Mouse (Mus musculus) hematopoietic stem cell, adult 5-6 weeks (primary cell): Measurements from ENCODE around the gene Naxd. TPM values are rescaled to one million over a fixed set of nuclear protein-coding genes. Genes with fewer than 3 reads are reported as not detected.
"Not testable (repeated sequence)": the region's sequence is repeated elsewhere in the genome, so short reads cannot be mapped to it uniquely, and the experiment has no call there.

Experiments used
- ATAC-seq, 2 experiments: fragments of 125-278 bp in 1 of 2; replicated peaks in 1 of 2; 2 replicates each; pipeline ENCODE4 v1.8.0; 2016 to 2017; ENCODE audit warnings: inconsistent platforms in 2 of 2, mild to moderate bottlenecking in 2 of 2, moderate number of reproducible peaks in 2 of 2, low read depth in 1 of 2, moderate TSS enrichment in 1 of 2; ENCODE audit not compliant: low FRiP score in 2 of 2, poor library complexity in 2 of 2, severe bottlenecking in 2 of 2, insufficient read depth in 1 of 2, low TSS enrichment in 1 of 2
- total RNA-seq: library from RNA; stranded (forward); fragments of 172-1452, 232-1000 nt; gene quantifications from 2 replicates; pipeline ENCODE4 v1.2.3, GENCODE M21; 2017

Naxd gene
- total RNA-seq, 1 experiment from 2014 or later: 53.2 TPM

DNA sequence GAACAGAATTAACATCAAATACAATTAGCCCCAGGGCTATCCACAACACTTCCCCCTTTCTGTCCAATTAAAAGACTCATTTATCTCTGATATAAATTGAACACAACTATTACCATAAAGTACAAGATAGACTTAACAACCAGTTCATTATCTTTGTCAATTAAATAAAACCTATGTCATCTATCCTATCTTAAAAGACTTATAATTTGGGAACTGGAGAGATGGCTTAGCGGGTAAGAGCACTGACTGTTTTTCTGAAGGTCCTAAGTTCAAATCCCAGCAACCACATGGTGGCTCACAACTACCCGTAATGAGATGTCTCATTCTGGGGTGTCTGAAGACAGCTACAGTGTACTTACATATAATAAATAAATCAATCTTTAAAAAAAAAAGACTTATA is 5.0 kb upstream of the Naxd start:
- ATAC-seq: not testable (repeated sequence)

DNA sequence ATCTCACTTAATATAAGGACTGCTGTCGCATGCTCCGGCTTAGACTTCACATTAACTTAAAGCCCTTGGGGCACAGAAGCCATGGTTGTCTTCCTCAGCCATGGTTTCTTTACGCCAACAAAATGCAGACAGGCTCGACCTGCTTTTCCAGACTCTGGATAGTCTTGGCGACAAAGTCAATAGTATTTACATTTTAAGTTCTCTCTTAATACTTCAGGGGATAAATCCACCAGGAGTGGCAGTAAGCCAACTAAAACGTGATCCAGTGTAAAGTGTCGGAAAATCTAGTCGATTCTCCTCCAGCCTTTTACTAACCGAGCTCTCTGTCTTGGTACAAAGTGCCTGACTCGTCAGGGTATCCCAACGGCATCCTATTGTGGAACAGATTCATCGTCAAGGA is 975 bp downstream of the Naxd start:
- ATAC-seq: no peak

DNA sequence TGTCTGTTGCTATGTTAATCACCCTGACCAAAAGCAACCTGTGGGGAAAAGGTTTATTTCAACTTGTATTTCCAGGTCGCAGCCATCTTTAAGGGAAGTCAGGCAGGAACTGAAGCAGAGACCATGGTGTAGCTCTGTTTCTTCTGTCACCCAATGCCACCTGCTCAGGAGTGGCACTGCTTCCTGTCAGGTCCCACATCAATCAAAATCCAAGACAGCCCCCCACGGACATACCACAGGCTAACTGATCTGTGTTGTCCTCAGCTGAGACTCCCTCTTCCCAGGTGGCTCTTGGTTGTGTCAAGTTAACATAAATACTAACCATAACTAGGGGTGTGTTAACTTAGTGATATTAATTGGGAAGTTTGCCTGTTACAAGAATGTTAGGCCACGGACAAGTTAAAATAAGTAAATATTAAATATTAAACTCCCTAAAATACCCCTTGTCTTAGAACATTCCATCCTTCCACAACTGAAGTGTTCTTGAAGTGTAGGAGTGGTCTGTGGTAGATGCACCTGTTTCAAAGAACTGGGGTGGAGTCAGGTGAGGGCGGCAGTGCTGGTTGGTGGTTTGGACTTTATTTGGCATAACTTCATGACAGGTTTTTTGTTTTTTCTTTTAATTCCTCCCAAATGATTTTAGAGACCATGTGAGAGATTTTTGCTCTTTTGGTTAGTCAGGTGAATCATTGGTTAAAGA is 1.6 kb downstream of the Naxd start:
- ATAC-seq: no peak

DNA sequence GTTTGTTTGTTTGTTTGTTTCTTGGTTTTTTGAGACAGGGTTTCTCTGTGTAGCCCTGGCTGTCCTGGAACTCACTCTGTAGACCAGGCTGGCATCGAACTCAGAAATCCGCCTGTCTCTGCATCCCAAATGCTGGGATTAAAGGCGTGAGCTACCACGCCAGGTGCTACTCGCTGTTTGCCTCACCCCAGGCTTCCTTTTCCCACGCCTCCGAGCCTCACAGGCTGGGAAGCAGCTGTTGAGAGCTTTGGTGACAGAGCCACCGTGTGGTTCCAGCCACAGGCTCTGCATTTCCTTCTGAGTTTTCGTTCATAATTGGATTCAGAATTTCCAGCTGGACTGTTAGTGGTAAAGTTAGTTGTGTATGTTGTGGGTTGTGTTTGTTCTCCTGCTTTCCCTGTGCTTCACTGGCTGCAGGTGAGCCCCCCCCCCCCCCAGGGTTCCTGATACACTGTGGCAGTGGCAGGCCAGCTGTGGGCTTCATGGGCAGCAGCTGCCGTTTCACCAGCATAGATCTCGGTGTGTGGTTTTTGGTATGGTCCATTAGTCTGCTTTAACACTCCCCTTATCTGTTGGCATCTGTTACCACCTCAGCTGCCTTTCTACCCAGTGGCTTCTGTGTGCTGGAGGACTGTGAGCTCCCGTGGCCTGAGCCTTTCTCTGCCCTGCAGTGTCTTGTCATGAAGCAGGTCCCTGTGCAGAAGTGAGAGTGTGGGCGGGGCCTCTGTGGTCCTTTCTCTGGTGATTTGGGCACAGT is 6.3 kb downstream of the Naxd start:
- ATAC-seq: no peak

DNA sequence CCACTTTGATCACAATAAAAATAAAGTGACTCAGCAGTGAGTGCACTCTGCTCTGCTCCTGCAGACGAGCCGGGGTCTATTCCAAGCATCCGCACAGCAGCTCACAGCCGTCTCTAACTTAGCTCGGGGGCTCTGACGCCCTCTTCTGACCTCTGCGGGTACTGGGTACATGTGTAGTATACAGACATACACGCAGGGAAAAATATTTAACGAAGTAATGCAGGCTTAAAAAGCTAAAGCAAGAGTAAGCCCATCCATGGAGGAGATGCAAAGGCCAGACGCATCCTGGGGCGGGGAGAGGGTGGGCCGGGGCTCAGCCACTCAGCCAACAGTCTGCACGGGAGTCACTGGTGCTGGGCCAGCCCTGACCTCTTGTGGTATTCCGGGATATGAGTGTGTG is 8.8 kb downstream of the Naxd start:
- ATAC-seq: no peak

DNA sequence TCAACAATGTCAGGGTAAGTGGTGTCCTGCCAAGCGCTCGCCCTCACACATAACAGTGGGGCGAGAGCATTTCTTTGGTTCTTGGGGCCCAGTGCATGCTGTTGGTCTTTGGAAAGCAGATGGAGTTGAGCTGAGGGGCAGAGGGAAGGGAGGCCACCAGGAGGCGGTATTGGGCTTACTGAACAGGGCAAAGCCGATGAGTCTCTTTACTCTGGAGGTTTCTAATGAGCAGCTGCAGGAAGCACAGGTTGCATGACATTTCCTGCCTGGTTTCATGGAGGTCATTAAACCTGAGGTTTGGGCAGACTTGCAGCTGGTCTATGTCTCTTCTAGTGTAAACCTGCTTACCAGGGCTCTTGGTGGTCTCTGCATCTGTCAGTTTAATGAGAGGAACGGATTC is 9.5 kb downstream of the Naxd start:
- peak; percentile 85 to 89 for ATAC-seq

DNA sequence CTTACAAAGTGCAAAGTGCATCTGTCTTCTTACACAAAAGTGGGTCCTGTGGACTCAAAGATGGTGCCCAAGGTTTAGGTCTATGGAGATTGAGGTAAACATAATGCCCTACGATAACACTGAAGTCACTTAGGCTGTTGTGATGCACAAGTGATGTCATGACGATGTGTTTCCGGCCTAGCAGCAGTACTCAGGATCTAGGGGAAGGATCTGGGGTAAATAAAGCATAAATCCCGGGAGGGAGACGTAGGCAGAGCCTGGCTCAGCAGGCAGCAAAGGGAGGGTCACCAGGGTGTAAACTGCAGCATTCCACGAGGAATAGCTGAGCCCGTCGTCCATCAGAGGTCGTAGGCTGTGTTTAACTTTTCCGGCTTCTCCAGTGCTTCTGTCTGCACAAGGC is 11.6 kb downstream of the Naxd start:
- no peak for ATAC-seq

DNA sequence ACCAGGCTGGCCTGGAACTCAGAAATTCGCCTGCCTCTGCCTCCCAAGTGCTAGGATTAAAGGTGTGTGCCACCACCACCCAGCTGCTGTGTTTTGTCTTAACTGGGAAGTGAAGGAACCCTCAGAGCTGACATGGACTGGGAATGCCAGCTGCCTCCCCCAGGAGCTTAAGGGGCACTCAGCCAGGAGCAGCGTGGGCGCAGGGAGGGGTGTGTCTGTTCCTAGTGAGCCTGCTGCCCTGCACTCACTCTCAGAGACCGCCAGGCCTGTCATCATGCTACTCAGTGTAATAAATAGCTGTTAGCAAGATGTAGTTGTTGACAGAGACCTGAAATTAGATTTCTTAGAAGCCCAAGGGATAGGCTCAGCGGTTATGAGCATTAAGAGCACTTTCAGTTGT is 13.7 kb downstream of the Naxd start:
- ATAC-seq: no peak

DNA sequence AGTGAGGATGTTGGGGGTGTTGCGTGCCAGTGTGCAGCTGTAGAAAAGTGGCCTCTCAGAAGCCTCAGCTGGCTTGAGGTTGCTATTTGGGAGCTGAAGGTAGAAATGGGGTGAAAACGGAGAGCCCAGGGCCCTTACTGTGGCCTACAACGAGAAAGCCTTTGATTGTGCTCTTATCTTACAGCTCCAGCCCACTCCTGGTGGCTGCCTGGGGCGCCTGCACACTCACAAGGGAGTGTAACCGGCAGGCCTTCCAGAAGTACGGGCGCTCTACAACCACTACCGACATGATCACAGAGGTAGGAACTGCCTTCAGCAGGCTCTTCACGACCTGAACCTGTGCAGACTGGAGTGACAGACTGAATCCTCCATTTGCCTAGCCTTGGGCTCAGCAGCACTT is 15.4 kb downstream of the Naxd start:
- ATAC-seq: peak in 1 of 2 experiments; percentile 20; a peak in 1 of 4 replicates

DNA sequence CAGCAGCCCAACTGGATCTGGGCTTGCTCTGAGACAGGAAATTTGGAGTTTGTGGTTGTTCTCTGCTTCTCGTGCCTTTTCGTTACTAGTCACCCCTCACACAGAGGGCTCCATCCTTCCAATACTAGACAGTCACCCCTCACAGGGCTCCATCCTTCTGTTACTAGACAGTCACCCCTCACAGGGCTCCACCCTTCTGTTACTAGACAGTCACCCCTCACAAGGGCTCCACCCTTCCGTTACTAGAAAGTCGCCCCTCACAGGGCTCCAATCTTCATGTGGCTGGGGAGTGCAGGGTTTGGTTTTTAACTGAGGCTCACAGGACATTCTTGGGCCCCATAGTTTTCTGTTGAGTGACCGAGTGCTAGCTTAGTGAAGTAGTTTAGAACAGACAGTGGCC is 15.9 kb downstream of the Naxd start:
- ATAC-seq: no peak

DNA sequence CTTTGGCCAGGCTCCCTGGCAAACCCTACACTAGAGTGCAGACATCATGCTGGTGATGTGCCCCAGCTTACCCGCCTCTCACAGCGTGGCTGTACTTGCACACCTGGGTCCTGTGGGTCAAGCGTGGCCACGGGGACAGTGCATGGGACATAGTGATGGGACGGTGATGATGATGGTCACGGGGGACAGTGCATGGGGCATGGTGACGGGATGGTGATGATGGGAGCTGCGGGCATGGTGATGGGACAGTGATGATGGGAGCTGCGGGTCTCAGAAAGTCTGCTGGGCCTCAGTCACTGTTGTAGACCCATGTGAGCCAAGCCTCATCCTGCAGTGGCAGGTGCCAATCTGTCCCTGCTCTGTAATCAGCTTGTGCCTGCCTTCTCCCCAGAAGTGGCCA is 19.0 kb downstream of the Naxd start:
- no peak for ATAC-seq

DNA sequence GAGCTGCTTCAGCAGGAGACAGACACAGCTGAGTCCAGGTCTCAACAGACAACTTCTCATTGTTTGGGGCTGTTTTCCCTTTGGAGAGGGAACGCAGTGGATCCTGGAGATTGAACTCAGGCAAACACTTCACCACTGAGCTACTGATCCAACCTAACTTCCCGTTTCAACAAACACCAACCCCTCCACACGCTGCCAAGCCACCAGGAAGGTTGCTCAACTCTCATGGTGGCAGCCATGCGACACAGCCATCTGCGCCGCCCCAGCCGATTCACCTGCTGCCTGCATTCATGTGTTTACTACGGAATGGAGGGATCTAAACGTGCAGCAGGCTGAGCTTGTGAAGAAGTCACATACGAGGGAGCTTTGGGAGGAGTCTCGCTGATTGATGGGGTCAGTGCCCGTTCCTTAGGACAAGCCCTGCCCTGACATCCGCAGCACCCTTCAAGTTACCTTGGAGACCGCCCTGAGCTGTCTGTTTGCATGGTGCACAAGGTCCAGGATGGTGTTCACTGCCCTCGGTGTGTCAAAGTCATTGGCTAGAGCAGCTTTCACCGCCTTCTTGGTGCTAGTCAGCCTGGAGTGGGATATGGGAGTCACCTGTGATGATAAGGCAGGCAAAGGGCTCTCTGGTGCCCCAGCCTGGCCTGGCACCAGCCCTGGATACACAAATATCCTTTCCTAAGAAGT is 20.2 kb downstream of the Naxd start:
- peak in 1 of 2 experiments; percentile 31; a peak in 1 of 4 replicates for ATAC-seq

DNA sequence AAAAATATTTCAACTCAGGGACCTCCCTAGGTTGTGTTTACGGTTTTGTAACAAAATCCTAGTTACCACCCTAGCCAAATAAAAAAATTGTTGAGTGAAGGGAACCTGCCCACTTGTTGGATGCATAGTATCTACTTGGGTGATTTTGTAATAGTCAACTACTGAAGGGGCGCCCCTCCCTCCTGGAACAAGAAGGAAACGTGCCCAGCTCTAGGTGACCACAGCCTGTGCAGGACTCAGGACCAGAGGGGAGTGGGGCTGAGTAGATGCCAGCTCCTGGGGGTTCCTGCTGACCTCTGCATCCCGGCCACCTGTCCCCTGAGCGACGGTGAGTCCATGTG is 20.7 kb downstream of the Naxd start:
- ATAC-seq: no peak

DNA sequence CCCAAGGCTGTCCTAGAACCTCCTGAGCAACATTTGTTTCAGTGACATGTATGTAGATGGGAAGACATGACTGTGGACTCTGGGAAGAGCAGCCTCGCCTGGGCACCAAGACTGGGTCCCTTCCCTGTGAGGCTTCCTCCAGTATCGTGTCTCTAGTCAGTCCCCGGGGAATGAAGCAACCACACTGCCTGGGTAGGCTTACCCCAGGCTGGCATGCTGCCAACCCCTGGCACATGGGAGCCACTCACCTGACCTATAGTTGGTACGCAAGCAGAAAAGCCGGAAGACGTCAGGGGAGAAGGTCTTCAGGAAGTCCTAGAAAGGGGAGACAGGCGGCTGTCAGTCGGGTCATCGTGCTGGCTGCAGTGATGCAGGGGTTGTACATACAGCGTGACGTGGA is 21.4 kb downstream of the Naxd start:
- ATAC-seq: no peak; a peak in 1 of 4 replicates

DNA sequence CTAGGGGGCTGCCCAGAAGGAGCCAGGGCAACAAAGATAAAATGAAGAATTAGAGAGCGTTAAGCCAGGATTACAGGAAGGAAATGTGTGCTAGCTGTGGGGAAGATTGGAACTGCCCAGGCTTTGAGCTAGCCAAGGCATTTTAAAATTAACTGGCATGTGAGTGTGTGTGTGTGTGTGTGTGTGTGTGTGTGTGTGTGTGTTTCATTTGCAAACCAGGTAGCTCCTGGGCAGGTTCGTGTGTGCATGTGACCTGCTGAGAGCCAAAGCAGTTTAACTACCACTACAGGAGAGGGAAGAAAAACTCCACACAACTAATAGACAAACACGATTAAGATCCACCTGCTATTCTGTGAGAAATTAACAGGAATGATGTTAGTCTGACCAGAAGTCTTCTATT is 26.0 kb downstream of the Naxd start:
- no peak for ATAC-seq

DNA sequence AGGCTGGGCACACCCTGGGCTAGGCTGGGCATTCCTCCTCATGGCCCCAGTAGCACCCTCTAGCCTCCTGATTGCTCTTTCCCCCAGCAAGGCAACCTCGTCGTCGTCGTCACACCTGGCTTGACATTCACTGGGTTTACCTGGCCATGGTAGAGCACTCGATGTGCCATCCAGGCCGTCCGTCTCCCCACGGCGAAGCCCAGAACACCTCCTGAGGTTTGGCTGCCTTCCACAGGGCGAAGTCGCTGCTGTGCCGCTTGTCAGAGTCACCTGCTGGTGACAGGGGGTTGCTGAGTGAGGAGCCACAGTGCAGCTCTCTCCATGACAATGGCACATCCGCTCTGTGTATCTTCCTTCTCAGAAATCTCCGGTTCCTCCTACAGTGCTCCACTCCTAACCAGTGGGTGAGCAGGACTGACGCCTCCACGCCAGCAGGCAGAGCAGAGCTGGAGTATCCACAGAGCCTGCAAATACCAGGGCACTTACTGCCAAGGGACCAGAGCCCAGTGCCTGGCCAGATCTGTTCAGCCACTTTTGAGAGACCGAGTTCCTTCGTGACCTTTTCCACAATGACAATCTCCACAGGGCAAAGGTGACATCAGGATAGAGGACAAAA is 33.0 kb downstream of the Naxd start:
- no peak for ATAC-seq

DNA sequence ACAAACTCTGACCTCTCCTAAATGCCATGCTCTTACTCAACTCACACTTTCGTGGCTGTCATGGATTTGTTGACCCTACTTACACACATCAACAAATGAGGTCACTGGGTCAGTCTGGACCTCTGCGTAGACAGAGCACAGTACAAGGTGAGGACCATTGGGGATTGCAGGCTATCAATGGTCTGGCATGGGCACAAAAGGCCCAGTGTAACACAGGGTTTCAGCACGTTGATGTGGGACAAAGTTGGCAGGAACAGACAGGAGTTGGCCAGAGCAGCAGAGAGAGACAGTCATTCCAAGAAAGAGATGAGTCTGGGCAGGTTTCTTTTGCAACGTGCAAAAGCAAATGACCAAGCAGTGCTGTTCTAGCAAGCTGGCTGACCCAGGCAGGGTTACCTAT is 33.5 kb downstream of the Naxd start:
- no peak for ATAC-seq

DNA sequence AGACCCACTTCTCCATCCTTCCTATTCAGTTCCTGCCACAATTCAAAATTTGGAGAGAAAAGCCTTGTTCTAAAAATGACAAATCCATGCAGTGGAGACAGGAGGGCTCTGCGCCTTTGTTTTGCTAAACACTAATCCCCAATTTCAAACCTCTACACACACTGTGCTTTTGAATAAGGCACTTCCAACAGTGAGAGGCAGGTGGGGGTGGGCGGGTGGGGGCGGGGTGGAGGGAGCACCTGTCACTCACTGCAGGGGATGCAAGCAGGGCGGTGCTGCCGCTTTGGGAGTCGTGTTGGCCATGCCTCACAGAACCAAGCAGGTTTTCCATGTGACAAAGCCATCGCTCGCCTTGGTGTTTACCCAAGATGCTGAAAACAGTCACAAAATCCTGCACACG is 37.2 kb downstream of the Naxd start:
- ATAC-seq: no peak
